Mouse (Mus musculus) neural tube, embryonic 14.5 days (tissue): Measurements from ENCODE around the gene Erh. TPM values are rescaled to one million over a fixed set of nuclear protein-coding genes. Genes with fewer than 3 reads are reported as not detected.

ENCODE experiments used
- ATAC-seq: fragments of 200-750 bp; cut with Nextera tagmentation; 2 replicates; pipeline ENCODE4 v1.8.0; 2017; ENCODE audit warnings: low read depth, mild to moderate bottlenecking, moderate TSS enrichment, moderate library complexity
- H3K27ac ChIP-seq: fragments of 300-500 bp; sonication (generic); 2 replicates; pipeline ENCODE4 v1.5.1; 2014; ENCODE audit warnings: low read depth, mild to moderate bottlenecking, control low read depth, low read length, moderate library complexity, mixed read lengths
- H3K27me3 ChIP-seq: fragments of 300-500 bp; sonication (generic); 2 replicates; pipeline ENCODE4 v1.6.1; 2014; ENCODE audit warnings: low read length; ENCODE audit not compliant: control insufficient read depth, insufficient read depth
- H3K36me3 ChIP-seq: fragments of 300-500 bp; sonication (generic); 2 replicates; pipeline ENCODE4 v1.6.1; 2014; ENCODE audit warnings: low read length, mixed read lengths; ENCODE audit not compliant: control insufficient read depth, insufficient read depth
- H3K4me1 ChIP-seq: fragments of 300-500 bp; sonication (generic); 2 replicates; pipeline ENCODE4 v1.6.1; 2014; ENCODE audit warnings: low read length; ENCODE audit not compliant: control insufficient read depth, insufficient read depth
- H3K4me2 ChIP-seq: fragments of 300-500 bp; sonication (generic); 2 replicates; pipeline ENCODE4 v1.6.1; 2014; ENCODE audit warnings: mild to moderate bottlenecking, low read depth, low read length, control low read depth
- H3K4me3 ChIP-seq: fragments of 300-500 bp; sonication (generic); 2 replicates; pipeline ENCODE4 v1.5.1; 2014; ENCODE audit warnings: low read depth, low read length, control low read depth, mixed read lengths
- H3K9ac ChIP-seq: fragments of 300-500 bp; sonication (generic); replicated peaks from 2 replicates; pipeline ENCODE4 v1.6.1; 2014; ENCODE audit warnings: low read depth, mild to moderate bottlenecking, control low read depth, low read length, mixed read lengths
- H3K9me3 ChIP-seq: fragments of 300-500 bp; sonication (generic); 2 replicates; pipeline ENCODE4 v1.6.1; 2016; ENCODE audit warnings: low read length; ENCODE audit not compliant: control insufficient read depth
- WGBS: fragments of 180-500 bp; shearing (Covaris S2); extraction: QIAGEN DNeasy Blood & Tissue Kit; methylation state at CpG from one replicate; pipeline ENCODE4 v1.1.7; 2014; 5-methylcytosine and 5-hydroxymethylcytosine counted together
- polyA plus RNA-seq: library from polyadenylated mRNA; unstranded; fragments of >200 nt; fragmentation: Nextera tagmentation; extraction: Ambion mirVana; gene quantifications from 2 replicates; pipeline ENCODE4 v1.2.1, GENCODE M21; 2014

The Erh gene
- polyA plus RNA-seq, 1 experiment from 2014 or later, result 193 TPM

DNA sequence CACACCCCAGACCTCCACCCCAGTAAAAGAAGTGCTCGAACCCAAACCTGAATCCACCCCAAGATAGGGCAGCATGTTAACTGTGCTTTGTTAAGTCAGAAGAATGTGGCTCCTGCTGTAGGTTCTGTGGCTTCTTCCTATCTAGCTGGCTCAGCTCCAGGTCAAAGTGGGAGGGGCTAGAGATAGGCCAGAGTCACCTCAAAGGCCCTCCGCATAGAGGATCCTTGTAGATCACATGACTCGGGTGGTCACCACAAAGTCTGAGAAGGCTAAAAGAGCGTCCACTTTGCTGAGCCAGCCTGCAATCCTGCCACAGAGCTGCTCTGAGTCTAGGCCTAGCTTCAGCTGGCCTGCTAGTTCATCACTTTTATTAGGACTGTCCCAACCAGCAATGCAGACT lies 50.0 kb downstream of the Erh start:
- Histone ChIP-seq H3K36me3 (0 out of 2 replicates have a peak, but pooled peaks cover 15% of the 10 kb centered on the region), H3K9ac (no peak overlapping the region), H3K4me3 (no peak overlapping the region), H3K27me3 (no peaks in the 10 kb centered on the region), H3K4me1 (no peaks in the 10 kb centered on the region), H3K27ac (no peak overlapping the region), H3K9me3 (no peaks in the 10 kb centered on the region), H3K4me2 (no peak overlapping the region)
- ATAC-seq, result no peak
- 93% methylated on average over 4 of the region's 4 CpGs for WGBS

DNA sequence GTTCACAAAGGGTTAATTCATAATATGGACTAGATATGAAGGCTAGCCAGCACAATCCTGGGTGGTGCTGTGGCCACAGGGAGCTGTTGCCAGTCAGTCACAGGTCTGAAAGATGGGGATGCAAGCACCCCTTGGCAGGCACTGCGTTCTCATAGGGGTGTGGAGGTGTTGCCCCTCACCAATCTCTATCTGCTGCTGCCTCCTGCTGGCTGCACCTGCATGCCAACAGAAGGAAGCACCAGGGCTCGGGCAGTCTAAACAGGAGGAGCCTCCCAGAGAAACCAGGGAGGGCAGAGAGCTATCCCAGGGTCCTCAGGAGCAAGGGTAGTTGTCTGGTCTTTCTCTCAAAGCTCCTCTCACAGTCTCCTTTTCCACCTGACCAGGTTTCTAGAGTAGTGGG lies 59.2 kb downstream of the Erh start:
- Histone ChIP-seq H3K4me3 (no peak overlapping the region), H3K9ac (no peak overlapping the region), H3K27me3 (no peaks in the 10 kb centered on the region), H3K9me3 (no peaks in the 10 kb centered on the region), H3K4me1 (no peaks in the 10 kb centered on the region), H3K36me3 (no peaks in the 10 kb centered on the region), H3K27ac (no peak overlapping the region), H3K4me2 (no peak overlapping the region)
- no peak for ATAC-seq
- WGBS, result 42% methylated on average over 2 of the region's 2 CpGs

Other genes starting within 250 kb of the Erh start
- gene Dcaf5, start 207.7 kb downstream of the Erh start, polyA plus RNA-seq, result 25.3 and 25.6 TPM in 2 replicates
- 60.9 and 63.6 TPM in 2 replicates for gene Exd2, start 181.2 kb downstream of the Erh start, polyA plus RNA-seq
- gene Galnt16, start 126.1 kb downstream of the Erh start, polyA plus RNA-seq, result 21.2 and 22.7 TPM in 2 replicates
- 27.7 and 31.5 TPM in 2 replicates for gene Slc39a9, start 458 bp downstream of the Erh start, polyA plus RNA-seq
- gene Plekhd1, start 48.2 kb upstream of the Erh start, polyA plus RNA-seq, result 6.8 and 9.3 TPM in 2 replicates
- gene Ccdc177, start 116.3 kb upstream of the Erh start, polyA plus RNA-seq, result 3.1 and 3.6 TPM in 2 replicates
- gene Susd6, start 146.2 kb upstream of the Erh start, polyA plus RNA-seq, result 11.6 and 13.6 TPM in 2 replicates